ENCODE assay signal across 16 mouse cellular contexts in the genomic region with DNA sequence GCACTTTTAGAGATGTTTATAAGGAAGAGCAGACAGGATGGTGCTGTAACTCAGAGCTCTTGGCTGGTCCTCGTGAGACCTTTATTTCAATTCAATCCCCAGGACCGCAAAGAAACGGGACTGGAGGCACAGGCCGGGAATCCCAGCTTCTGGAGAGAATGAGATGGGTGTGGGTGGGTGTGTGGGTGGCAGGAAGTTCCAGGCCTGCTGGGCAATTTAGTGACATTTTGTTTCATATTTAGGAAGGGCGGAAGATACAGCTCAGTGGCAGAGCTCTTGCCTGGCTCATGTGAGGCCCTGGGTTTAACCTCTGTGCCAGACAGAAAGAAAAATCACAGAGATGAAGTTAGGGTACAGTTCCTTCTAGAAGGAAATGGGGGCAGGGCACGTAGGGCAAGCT. TPM values are rescaled to one million over a fixed set of nuclear protein-coding genes. Genes with fewer than 3 reads are reported as not detected.
"Had no signal": no experiment of that assay in that cellular context is flagged by ENCODE, and none has a peak within 500 bp of the region (broad histone marks: within the 10 kb centered on the region; RNA-seq: fewer than 3 reads in every experiment).

No protein-coding gene starts in this region.

- DNase-seq: kidney, adult 2 months; kidney, postnatal 4 days; lung, embryonic 14.5 days; lung, postnatal 10 days; right cerebral cortex, postnatal 14 days; thymus, adult 2 months; thymus, postnatal 25 days had no signal

- H3K4me3 ChIP-seq: kidney, embryonic 15.5 days; layer of hippocampus, adult 2 months; limb, embryonic 15.5 days; liver, embryonic 12.5 days; midbrain, embryonic 12.5 days; neural tube, embryonic 15.5 days had no signal

- H3K27ac ChIP-seq: kidney, embryonic 15.5 days; layer of hippocampus, adult 2 months; limb, embryonic 15.5 days; liver, embryonic 12.5 days; midbrain, embryonic 12.5 days; neural tube, embryonic 15.5 days; stomach, postnatal 0 days had no signal

- H3K4me1 ChIP-seq: kidney, embryonic 15.5 days; limb, embryonic 15.5 days; midbrain, embryonic 12.5 days; neural tube, embryonic 15.5 days had no signal

RNA-seq across cellular contexts. Expression of a gene that starts 27.7 kb away (rescaled TPM):
- polyA plus RNA-seq: intestine, embryonic 16.5 days; neural tube, embryonic 15.5 days had no signal

RNA-seq across cellular contexts. Expression of a gene that starts 54.8 kb away (rescaled TPM):
- total RNA-seq: megakaryocyte-erythroid progenitor cell, adult 5-6 weeks had no signal
